Mouse (Mus musculus): Measurements from ENCODE around the gene Pde6g.
"Not testable (repeated sequence)": the region's sequence is repeated elsewhere in the genome, so short reads cannot be mapped to it uniquely, and the experiment has no call there.

The Pde6g gene

DNA sequence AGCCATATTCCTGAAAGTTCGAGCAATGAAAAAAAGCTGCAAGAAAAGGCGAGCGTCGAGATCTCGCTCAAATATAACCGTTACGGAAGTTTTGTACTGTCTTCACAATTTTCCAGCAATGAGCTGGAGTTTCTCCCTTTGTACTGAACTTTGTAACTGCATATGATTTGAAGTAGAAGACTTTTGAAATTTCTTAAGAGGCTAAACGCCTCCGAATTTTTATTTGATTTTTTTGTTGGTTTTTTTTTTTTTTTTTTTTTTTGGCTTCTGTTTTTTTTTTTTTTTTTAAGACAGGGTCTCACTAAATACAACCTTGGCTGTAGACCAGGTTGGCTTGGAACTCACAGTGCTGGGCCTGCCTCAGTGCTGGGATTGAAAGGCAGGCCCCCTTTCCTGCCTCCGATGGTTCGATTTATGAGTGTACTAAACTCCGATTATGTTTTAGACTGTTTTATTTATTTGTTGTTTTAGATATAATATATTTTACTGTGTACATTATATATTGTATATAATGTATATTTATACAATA is 15.4 kb downstream of the Pde6g start:
- in situ Hi-C loops (cut with MboI; ENCODE audit: low pct_unique_long_range_greater_than_20kb in 1 of 2, low sequenced_read_pairs in 2 of 2, unreplicated experiment in 1 of 2): no loop called here

DNA sequence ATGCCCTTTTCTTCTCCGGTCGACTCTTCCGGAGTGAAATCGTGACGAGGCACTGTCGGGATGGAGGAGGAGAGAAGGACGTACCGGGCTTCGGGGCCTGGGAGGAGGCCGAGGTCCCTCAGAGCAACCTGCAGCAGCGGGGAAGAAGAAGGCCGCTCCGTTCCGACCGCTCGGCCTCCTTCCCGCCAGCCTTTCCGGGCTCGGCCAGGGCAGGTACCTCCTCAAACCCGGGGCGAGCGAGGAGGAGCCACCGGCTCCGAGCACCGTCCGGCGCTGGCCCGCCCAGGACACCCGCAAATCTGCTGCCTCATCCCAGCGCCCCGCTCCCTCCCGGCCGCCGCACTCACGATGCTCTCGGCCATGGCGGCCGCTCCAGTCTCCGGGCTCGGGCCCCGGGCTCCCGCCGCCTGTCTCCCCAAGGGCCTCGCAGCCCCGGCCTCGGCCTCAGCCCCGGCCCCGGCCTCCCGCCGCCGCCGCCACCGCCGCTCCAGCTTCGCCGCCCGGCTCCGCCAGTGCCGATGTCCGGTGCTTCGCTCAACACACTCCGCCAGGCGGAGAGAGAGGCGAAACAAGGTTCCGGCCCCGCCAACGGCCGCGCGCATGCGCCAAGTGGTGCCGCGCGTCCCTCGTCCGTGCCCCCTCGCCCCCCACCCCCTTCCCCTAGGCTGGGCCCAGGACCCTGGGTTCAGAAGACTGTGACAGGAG is 16.0 kb downstream of the Pde6g start, which contains the start of gene Nploc4:
TSS of gene Nploc4 (minus strand) at position 557 of the 705 bp plus-strand sequence.
- in situ Hi-C loops (cut with MboI; ENCODE audit: low pct_unique_long_range_greater_than_20kb in 1 of 2, low sequenced_read_pairs in 2 of 2, unreplicated experiment in 1 of 2): no loop called here

- in situ Hi-C loops (cut with MboI; ENCODE audit: low pct_unique_long_range_greater_than_20kb in 1 of 2, low sequenced_read_pairs in 2 of 2, unreplicated experiment in 1 of 2): no loop called here
Measured at GRCm38 (mm10) chr11:120426727-120427126, 26.6 kb downstream of the Pde6g start.

DNA sequence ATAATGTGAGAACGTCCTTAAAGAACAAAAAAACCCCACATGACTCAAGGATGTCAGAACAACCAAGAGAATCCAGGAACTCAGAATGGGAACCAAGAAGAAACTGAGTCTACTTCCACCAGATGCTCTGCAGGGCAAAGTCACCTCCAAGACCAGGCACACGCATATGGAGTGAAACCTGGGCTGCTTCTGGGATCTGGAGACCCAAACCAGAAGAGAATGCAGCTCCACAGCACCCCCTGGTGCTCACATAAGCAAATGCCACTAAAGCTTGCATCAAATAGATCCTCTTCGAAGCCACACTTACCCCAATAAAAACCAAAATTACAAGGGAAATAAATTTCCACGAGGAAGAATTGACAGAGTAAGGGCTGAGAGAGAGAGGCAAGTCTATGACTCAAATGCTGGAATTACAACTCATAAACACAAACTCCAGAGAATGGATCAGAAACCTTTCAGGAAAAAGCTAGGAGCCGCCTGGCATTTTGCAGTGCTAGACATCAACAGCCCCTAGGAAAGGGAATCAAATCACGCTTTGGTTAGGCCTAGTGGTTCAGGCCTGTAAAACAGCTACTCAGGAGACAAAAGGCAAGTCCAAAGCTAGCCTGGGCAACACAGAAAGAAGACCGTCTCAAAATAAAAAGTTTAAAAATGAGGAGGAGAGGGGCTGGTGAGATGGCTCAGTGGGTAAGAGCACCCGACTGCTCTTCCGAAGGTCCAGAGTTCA is 29.6 kb downstream of the Pde6g start:
- in situ Hi-C loops (cut with MboI; ENCODE audit: low pct_unique_long_range_greater_than_20kb in 1 of 2, low sequenced_read_pairs in 2 of 2, unreplicated experiment in 1 of 2): no loop called here

DNA sequence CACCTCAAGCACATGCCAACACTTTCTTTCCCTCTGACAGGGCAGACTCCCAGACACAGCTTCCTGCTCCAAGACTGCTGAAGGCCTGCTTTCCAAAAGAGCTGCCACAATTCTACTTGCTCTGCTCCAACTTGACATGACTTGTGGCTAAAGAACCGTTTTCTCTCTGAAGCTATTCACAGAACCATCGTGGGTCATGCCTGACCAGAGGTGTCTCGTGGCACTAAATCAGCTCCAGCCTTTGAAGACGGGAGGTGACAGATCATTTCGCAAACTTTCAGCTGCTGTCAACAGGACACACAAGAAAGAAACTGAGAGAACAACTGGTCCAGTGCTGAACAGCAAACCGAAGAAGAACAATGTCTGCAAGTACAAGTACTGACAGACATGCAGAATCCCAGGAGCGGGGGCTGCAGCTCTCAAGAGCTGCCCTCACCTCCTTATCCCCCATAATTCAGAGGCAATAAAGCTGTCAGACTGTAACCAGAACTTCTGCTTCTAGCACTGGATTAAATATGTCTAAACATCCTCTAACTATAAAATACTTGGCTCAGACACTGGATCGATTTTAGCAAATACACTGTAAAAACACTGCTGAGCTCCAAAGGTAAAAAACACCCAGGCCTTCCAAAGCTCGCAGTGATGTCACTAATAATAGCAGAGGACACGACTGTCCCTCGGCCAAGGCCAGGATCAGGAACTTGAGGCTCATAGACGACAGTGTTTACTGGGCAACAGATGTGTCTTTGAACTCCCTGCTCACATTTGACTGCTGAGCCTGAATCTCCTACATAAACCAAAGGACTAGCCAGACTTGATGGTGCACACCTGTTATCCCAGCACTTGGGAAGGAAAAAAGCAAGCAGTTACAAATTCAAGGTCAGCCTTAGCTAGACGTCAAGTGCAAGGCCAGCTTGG is 30.4 kb downstream of the Pde6g start:
- in situ Hi-C loops (cut with MboI; ENCODE audit: low pct_unique_long_range_greater_than_20kb in 1 of 2, low sequenced_read_pairs in 2 of 2, unreplicated experiment in 1 of 2): no loop called here

- in situ Hi-C loops (cut with MboI; ENCODE audit: low pct_unique_long_range_greater_than_20kb in 1 of 2, low sequenced_read_pairs in 2 of 2, unreplicated experiment in 1 of 2): no loop called here
Measured at GRCm38 (mm10) chr11:120418592-120418991, 34.7 kb downstream of the Pde6g start.

- in situ Hi-C loops (cut with MboI; ENCODE audit: low pct_unique_long_range_greater_than_20kb in 1 of 2, low sequenced_read_pairs in 2 of 2, unreplicated experiment in 1 of 2): no loop called here
Measured at GRCm38 (mm10) chr11:120417852-120418251, 35.4 kb downstream of the Pde6g start.

DNA sequence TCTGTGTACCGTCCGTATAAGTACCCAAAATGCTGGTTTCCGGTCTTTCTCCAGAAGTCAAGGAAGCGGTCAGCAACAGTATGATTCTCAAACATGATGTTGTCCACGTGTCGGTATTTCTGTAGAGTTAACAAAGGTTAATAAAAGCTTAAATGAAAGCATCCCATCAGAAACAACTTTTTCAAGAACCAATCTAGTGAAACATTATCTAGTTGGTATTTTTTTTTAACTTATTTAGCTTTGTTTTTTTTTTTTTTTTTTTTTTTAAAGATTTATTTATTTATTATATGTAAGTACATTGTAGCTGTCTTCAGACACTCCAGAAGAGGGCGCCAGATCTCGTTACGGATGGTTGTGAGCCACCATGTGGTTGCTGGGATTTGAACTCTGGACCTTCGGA is 39.7 kb downstream of the Pde6g start:
- in situ Hi-C loops (cut with MboI; ENCODE audit: low pct_unique_long_range_greater_than_20kb in 1 of 2, low sequenced_read_pairs in 2 of 2, unreplicated experiment in 1 of 2): not testable (repeated sequence)

DNA sequence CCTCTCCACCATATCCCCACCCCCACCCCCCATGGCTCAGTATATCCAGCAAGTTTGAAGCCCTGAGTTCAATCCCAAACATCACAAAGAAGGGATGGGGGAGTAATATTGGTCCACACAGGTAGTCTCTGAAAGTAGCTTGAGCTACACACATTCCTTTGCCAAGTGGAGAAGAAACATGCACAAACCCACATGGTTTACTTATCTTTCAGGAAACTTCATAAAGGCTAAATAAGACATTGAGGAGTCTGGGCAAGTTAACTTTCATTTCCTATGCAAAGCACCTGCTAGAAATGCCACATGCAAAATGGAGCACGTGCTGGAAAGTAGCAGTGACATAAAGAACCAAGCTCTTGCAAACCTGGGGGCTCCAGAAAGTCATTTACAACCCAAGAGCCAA is 46.9 kb downstream of the Pde6g start:
- in situ Hi-C loops (cut with MboI; ENCODE audit: low pct_unique_long_range_greater_than_20kb in 1 of 2, low sequenced_read_pairs in 2 of 2, unreplicated experiment in 1 of 2): no loop called here

DNA sequence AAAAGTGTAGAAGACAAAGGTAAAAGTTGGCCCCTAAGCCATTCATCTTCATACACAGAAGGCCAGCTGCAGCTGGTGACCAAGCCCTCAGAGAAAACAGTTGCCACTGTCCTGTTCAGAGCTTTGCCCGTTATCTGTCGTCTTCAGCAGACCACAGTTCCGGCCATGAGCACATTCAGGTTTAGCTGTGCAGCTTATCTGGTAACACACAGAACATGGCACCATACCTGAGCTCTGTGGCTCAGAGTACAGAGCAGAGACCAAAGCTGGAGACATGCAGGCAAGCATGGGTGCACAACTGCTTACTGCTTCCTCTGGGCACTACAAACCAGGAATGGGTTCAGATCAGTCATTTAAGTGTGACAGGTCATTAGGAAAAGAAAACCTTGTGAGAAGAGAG is 47.4 kb downstream of the Pde6g start:
- in situ Hi-C loops (cut with MboI; ENCODE audit: low pct_unique_long_range_greater_than_20kb in 1 of 2, low sequenced_read_pairs in 2 of 2, unreplicated experiment in 1 of 2): no loop called here

- in situ Hi-C loops (cut with MboI; ENCODE audit: low pct_unique_long_range_greater_than_20kb in 1 of 2, low sequenced_read_pairs in 2 of 2, unreplicated experiment in 1 of 2): no loop called here
Measured at GRCm38 (mm10) chr11:120404814-120405213, 48.5 kb downstream of the Pde6g start.

DNA sequence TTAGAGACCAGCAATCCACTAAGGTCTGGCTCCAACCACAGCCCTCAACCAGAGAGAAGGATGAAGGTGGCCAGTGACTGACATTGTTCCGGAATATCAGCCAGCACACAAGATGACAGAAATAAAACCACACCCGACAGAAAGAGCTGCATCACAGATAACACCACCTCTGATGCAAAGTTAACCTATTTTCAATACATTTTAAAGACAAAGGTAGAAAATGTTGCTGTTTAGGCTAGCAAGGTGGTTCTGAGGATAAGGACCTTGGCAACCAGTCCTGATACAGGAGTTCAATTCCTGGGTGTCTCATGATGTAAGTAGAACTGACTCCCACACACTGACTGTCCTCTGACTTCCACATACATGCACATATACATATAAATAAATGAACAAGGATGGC is 54.0 kb downstream of the Pde6g start:
- in situ Hi-C loops (cut with MboI; ENCODE audit: low pct_unique_long_range_greater_than_20kb in 1 of 2, low sequenced_read_pairs in 2 of 2, unreplicated experiment in 1 of 2): no loop called here
